Mouse (Mus musculus) retina, postnatal 1 day (tissue): ENCODE data around the gene Pglyrp4.
"Not testable (repeated sequence)": the region's sequence is repeated elsewhere in the genome, so short reads cannot be mapped to it uniquely, and the experiment has no call there.

Experiments
- DNase-seq: peaks from one replicate; pipeline ENCODE4 v3.0.0-alpha.2; 2012

The Pglyrp4 gene

GRCm38 (mm10) chr3:90726606-90727005 lies at the start of gene Pglyrp4:
Gene Pglyrp4 (plus strand): TSS chr3:90726906.
- DNase-seq, result no peak

DNA sequence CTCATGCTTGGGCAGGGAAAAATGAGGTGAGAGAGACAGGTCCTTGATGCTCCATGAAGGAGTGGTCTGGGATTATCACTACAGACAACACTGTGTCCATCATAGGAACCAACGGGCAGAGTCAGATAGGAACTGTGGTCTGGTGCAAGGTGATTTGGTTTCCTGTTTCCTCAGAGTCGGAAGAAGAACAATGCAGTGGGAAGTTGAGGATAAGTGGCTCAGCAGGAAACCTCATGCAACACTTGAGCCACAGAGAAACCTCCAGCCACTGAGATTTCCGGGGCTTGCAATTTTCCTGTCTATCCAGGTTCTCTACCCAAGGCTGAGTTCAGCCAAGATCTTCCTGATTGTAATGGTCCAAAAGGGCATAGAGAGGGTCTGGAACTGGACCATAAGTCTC lies 48.0 kb upstream of the Pglyrp4 start:
- no peak for DNase-seq

DNA sequence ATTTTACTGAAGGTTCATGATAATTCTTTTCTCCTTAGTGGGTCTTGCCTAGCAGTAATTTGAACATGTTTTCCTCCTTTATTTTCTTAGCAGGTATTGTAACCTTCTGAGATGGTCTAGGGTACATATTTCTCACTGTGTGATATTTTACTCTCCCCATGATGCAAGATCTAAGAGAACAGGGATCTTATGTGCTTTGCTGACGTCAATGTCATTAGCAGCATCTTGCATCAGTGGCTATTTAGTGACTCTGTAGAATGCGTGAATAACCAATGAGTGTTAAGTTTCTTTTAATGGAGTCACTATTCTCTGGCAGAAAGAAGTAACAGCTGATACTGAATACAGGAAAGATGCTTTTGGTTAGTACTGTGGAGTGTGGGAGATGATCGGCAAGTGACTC lies 42.8 kb upstream of the Pglyrp4 start:
- DNase-seq, result no peak

DNA sequence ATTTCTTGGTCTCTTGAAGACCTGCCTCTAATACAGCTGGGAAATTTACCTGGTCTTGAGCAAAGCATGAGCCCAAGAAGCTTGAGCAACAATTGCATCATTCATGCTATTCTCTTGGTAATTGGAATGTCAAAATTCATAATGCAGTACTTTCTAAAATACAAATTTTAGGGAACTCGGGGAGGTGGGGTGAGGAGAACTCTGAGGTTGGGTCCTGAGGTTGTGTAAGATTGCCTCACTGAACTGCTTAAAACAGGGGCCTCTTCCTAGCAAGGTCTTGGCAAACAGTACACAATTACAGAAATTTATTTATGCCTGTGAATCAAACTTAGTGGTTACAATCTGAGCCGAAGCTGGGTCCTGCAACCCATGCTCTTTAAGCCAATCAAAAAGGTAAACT lies 39.9 kb upstream of the Pglyrp4 start:
- no peak for DNase-seq

- no peak for DNase-seq
Observed at GRCm38 (mm10) chr3:90693496-90693895, 33.2 kb upstream of the Pglyrp4 start.

DNA sequence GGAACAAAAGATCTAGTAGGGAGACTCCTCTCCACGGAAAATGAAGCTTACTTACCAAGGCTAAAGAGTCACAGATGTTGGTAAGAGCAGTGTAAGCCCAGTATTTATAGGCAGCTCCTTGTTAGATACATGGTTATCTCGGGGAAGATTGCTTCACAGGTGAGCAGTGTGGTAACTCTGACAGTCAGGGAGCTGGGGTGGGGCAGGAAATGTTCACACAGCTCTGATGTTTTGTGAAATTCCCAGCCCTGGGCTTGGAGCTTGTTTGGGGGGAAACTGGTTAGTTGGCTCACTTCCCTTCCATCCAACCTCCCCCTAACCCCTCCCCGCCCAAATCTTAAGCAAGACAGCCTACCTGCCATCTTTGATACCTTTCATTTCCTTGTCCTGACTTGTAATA lies 31.1 kb upstream of the Pglyrp4 start, which contains the start of gene S100a9:
Gene S100a9 (minus strand): TSS at position 109 of the 400 bp plus-strand sequence.
- DNase-seq, result no peak

- no peak for DNase-seq
Observed at GRCm38 (mm10) chr3:90702244-90702643, 24.5 kb upstream of the Pglyrp4 start.

- DNase-seq, result peak; percentile 53
Observed at GRCm38 (mm10) chr3:90708523-90709202, 18.0 kb upstream of the Pglyrp4 start.

DNA sequence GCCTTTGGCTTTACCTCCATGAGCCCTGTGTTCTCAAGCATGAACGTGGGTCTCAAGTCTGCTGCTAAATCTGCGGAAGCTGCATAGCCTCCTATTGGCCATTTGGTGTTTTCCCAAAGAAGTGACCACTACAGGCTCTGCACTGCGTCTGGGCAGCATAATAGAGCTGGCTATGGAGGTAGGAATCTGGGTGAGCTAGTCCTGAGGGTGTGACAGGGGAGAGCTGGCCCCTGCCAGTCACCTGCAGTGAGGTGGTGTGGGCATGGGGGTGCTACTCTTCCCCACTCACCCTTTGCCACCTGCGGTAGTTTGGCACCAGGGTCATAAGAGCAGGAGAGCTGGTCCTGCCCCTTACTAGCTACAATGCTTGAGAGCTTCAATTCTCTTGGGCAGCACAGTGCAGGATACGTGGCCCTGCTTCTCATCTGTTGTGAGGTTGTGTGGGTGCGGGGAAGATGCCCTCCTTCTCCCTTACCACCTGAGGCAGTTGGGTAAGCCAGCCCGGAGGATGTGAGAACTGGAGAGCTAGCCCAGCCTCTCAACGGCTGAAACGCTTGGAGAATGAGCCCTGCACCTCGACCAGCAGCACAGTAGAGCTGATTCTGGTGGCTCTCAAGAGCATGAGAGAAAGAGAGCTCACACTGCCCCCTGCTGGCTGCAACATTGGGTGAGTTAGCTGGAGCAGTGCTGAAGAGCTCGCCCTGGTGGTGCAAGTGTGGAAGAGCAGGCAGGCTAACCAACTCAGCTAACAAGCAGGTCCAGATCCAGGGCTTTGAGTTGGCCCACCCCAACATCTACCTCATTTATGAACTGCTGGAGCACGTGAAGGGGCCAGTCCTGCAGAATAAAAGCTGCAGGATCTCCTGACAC lies 16.9 kb upstream of the Pglyrp4 start:
- peak; percentile 92 for DNase-seq

DNA sequence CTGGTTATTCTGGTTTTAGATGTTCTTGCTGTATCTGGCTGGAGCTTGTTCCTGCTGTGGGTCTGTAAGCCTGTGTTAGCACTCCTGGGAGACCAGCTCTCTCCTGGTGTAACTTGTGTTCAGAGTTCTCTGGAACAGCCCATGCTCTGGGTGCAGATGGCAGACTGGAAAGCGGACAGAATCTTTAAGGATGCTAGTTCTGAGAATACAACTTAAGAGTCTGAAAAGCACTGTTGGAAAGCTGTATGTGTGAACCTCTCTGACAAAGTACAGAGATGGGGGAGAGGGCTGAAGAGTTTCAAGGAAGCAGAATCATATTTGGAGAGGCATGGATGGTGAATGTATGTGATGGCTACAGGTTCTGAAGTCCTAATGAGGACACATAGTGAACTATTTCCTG lies 23.0 kb downstream of the Pglyrp4 start:
- DNase-seq, result no peak

DNA sequence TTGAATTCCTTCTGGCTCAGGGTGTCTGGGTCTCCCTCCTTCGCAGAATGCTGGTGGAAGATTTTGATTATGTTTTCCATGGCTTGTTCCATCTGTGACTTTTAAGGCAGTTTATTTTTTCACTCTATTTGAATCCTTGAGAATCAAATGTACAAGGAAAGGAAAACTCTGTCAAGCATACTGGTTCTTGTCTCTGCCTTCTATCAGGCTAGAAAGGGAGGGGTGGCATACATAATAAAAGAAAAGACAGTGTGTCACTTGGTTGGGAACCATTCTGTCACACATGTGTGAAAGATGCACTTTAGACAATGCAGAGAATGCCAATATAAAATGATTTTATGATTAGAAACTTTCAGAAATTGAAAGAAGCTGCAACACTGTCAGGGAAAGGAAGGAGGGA lies 51.1 kb downstream of the Pglyrp4 start, which contains the start of gene Gm5849:
Gene Gm5849 (minus strand): TSS at position 101 of the 400 bp plus-strand sequence.
- DNase-seq, result not testable (repeated sequence)
